Mouse (Mus musculus): ENCODE measurements around the gene Mast1.

GRCm38 (mm10) chr8:84884728-84885127 is 52.4 kb downstream of the Mast1 start:
- TF ChIP-seq POLR2A (IDR thresholded peaks at IDR 0.05; ENCODE audit: low read depth, low read length) (no peak), CTCF (conservative IDR thresholded peaks at IDR 0.05; ENCODE audit: insufficient read depth, insufficient read length, low read depth, low read length) (no peak)

Measured in kidney, adult 2 months (tissue).